Mouse (Mus musculus) CH12.LX (cell line): ENCODE results near the gene Tmem274. TPM values are rescaled to one million over a fixed set of nuclear protein-coding genes. Genes with fewer than 3 reads are reported as not detected.

Experiments
- DNase-seq: peaks from one replicate; pipeline ENCODE4 v3.0.0-alpha.2; 2013; ENCODE audit errors: extremely low read depth
- H3K27ac ChIP-seq: 2 replicates; pipeline ENCODE4 v1.5.1; 2012; ENCODE audit warnings: low read depth, mild to moderate bottlenecking, control low read depth, moderate library complexity; ENCODE audit not compliant: insufficient read depth
- H3K27me3 ChIP-seq: replicated peaks from 2 replicates; pipeline ENCODE3; 2012; ENCODE audit warnings: inconsistent platforms
- H3K36me3 ChIP-seq, 2 experiments: replicated peaks in 1 of 2; 2 replicates each; pipeline versions ENCODE3 to v1.6.1; 2012; ENCODE audit warnings: inconsistent platforms in 1 of 2, low read length in 1 of 2, mild to moderate bottlenecking in 1 of 2, mixed read lengths in 1 of 2, moderate library complexity in 1 of 2; ENCODE audit not compliant: control insufficient read depth in 1 of 2, insufficient read depth in 1 of 2
- H3K4me1 ChIP-seq, 2 experiments: 2 replicates each; pipeline ENCODE4 v1.6.1; 2012; ENCODE audit warnings: inconsistent platforms in 1 of 2, moderate library complexity in 1 of 2; ENCODE audit not compliant: insufficient read depth in 2 of 2, control insufficient read depth in 1 of 2
- H3K4me2 ChIP-seq: 2 replicates; pipeline ENCODE4 v1.6.1; 2012; ENCODE audit warnings: low read depth, mild to moderate bottlenecking, control low read depth; ENCODE audit not compliant: poor library complexity, insufficient read depth, severe bottlenecking
- H3K4me3 ChIP-seq, 3 experiments: fragments of 150-350 bp in 1 of 3; sonication (generic) in 1 of 3; replicated peaks in 1 of 3; 2 replicates each; pipeline versions ENCODE3 to v1.5.1; 2011 to 2012; ENCODE audit warnings: low read depth in 2 of 3, low read length in 2 of 3, mild to moderate bottlenecking in 2 of 3, moderate library complexity in 2 of 3, control low read depth in 1 of 3, improper control_type of control experiment in 1 of 3, inconsistent platforms in 1 of 3, mixed read lengths in 1 of 3; ENCODE audit not compliant: poor library complexity in 1 of 3
- H3K79me2 ChIP-seq: replicated peaks from 2 replicates; pipeline ENCODE4 v1.6.1; 2012; ENCODE audit warnings: mild to moderate bottlenecking, moderate library complexity; ENCODE audit not compliant: control insufficient read depth, poor library complexity, insufficient read depth, severe bottlenecking; ENCODE audit errors: extremely low read depth
- H3K9ac ChIP-seq: 2 replicates; pipeline ENCODE4 v1.6.1; 2012; ENCODE audit warnings: low read depth, mild to moderate bottlenecking, control low read depth, moderate library complexity; ENCODE audit not compliant: insufficient read depth
- H3K9me3 ChIP-seq: replicated peaks from 2 replicates; pipeline ENCODE3; 2012; ENCODE audit warnings: low read length, inconsistent platforms, mixed read lengths
- BHLHE40 ChIP-seq: IDR thresholded peaks from 2 replicates; pipeline ENCODE4 v1.6.1; 2011; ENCODE audit warnings: mild to moderate bottlenecking, low read depth, low read length, improper control_type of control experiment
- ELF1 ChIP-seq: IDR thresholded peaks from 2 replicates; pipeline ENCODE4 v1.6.1; 2014; ENCODE audit warnings: low read depth, mild to moderate bottlenecking, inconsistent platforms, low read length, improper control_type of control experiment
- ETS1 ChIP-seq: conservative IDR thresholded peaks from 2 replicates; pipeline ENCODE4 v1.6.1; 2012; ENCODE audit warnings: low read depth, mild to moderate bottlenecking, inconsistent platforms, low read length, improper control_type of control experiment, moderate library complexity
- GABPA ChIP-seq: IDR thresholded peaks from 2 replicates; pipeline ENCODE4 v1.6.1; 2012; ENCODE audit warnings: low read depth, low read length, improper control_type of control experiment, inconsistent platforms; ENCODE audit not compliant: insufficient replicate concordance
- JUN ChIP-seq: IDR thresholded peaks from 2 replicates; pipeline ENCODE4 v1.6.1; 2011; ENCODE audit warnings: low read depth, mild to moderate bottlenecking, low read length, improper control_type of control experiment, moderate library complexity; ENCODE audit not compliant: insufficient read depth
- JUND ChIP-seq: conservative IDR thresholded peaks from 2 replicates; pipeline ENCODE4 v1.6.1; 2011; ENCODE audit warnings: low read depth, low read length, improper control_type of control experiment
- KAT2A ChIP-seq: IDR thresholded peaks from 2 replicates; pipeline ENCODE4 v1.6.1; 2012; ENCODE audit warnings: low read length, improper control_type of control experiment, inconsistent platforms; ENCODE audit not compliant: insufficient replicate concordance
- MAFK ChIP-seq: IDR thresholded peaks from 2 replicates; pipeline ENCODE4 v1.6.1; 2011; ENCODE audit warnings: low read length, improper control_type of control experiment; ENCODE audit not compliant: insufficient replicate concordance
- MEF2A ChIP-seq: IDR thresholded peaks from 2 replicates; pipeline ENCODE4 v1.6.1; 2014; ENCODE audit warnings: low read depth, mild to moderate bottlenecking, inconsistent platforms, low read length, improper control_type of control experiment, borderline replicate concordance
- MXI1 ChIP-seq: IDR thresholded peaks from 2 replicates; pipeline ENCODE4 v1.6.1; 2011; ENCODE audit warnings: mild to moderate bottlenecking, low read depth, low read length, improper control_type of control experiment
- NELFE ChIP-seq: IDR thresholded peaks from 2 replicates; pipeline ENCODE4 v1.6.1; 2011; ENCODE audit warnings: low read depth, low read length, improper control_type of control experiment
- NRF1 ChIP-seq: IDR thresholded peaks from 2 replicates; pipeline ENCODE4 v1.6.1; 2014; ENCODE audit warnings: low read depth, mild to moderate bottlenecking, inconsistent platforms, low read length, improper control_type of control experiment, moderate library complexity
- PAX5 ChIP-seq: IDR thresholded peaks from 2 replicates; pipeline ENCODE4 v1.6.1; 2012; ENCODE audit warnings: low read length, inconsistent platforms, mixed read lengths
- POLR2AphosphoS2 ChIP-seq: IDR thresholded peaks from 2 replicates; pipeline ENCODE4 v1.6.1; 2011; ENCODE audit warnings: low read depth, low read length, improper control_type of control experiment
- SIN3A ChIP-seq: IDR thresholded peaks from 2 replicates; pipeline ENCODE4 v1.6.1; 2012; ENCODE audit warnings: low read length, improper control_type of control experiment, inconsistent platforms
- TBP ChIP-seq: conservative IDR thresholded peaks from 2 replicates; pipeline ENCODE4 v1.6.1; 2011; ENCODE audit warnings: low read depth, low read length, improper control_type of control experiment
- ZC3H11A ChIP-seq: IDR thresholded peaks from 2 replicates; pipeline ENCODE4 v1.6.1; 2012; ENCODE audit warnings: low read depth, mild to moderate bottlenecking, inconsistent platforms, low read length, improper control_type of control experiment
- ZNF384 ChIP-seq: IDR thresholded peaks from 2 replicates; pipeline ENCODE4 v1.6.1; 2012; ENCODE audit warnings: low read depth, low read length, improper control_type of control experiment, inconsistent platforms
- dilution Hi-C: fragments of 300-500 bp; cut with MboI; formaldehyde crosslinking; loops from 2 replicates; pipeline ENCODE4 v1.14.3; 2020; ENCODE audit warnings: low sequenced_read_pairs; ENCODE audit not compliant: extremely low pct_unique_long_range_greater_than_20kb, extremely low pct_ligation_motif_present
- in situ Hi-C: fragments of 300-500 bp; cut with MboI; formaldehyde crosslinking; loops from 3 replicates; pipeline ENCODE4 v1.14.3; 2019; ENCODE audit warnings: low sequenced_read_pairs, low pct_ligation_motif_present, low pct_unique_long_range_greater_than_20kb, mixed read lengths
- polyA plus RNA-seq: library from polyadenylated mRNA; unstranded; fragments of >175 nt; gene quantifications from 2 replicates; pipeline ENCODE4 v1.2.1, GENCODE M21; 2012; ENCODE audit warnings: low read depth; ENCODE audit not compliant: insufficient read length
- total RNA-seq, 2 experiments: library from RNA; depleted of rRNA; stranded (reverse); fragments of 300-350 nt in 1 of 2; fragments of >200 nt in 1 of 2; gene quantifications; 2 replicates each; pipeline ENCODE4 v1.2.3; 2012 to 2014

Tmem274 gene
- total and polyA plus RNA-seq, 3 experiments, result not detected

- TF ChIP-seq KAT2A (no peak), MEF2A (no peak; the same call in 1 of the 2 replicates), BHLHE40 (no peak), ELF1 (0 out of 2 replicates have a peak, but pooled peaks have one; percentile 31), ZNF384 (no peak), GABPA (no peak), ETS1 (no peak), TBP (no peak), PAX5 (no peak), NELFE (no peak)
These were observed 40.7 kb downstream of the Tmem274 start, which contains the start of gene Ctnnbip1 (continued) for GRCm38 (mm10) chr4:149517868-149518340.

- Histone ChIP-seq H3K9me3 (peaks cover 2% of the 10 kb centered on the region), H3K4me1 (peaks cover 9 to 12% of the 10 kb centered on the region in 2 experiments), H3K79me2 (no peaks in the 10 kb centered on the region), H3K27me3 (peaks cover 28% of the 10 kb centered on the region), H3K27ac (no peak overlapping the region), H3K4me2 (peak overlapping the region; percentile 96), H3K36me3 (no peaks in the 10 kb centered on the region), H3K9ac (peak overlapping the region; percentile 61), H3K4me3 (peak overlapping the region; percentile 49 to 66 (median 62))
- dilution Hi-C loops (no loop called here), in situ Hi-C loops (no loop called here)
- no peak for DNase-seq
- TF ChIP-seq MXI1 (no peak; the same call in 1 of the 2 replicates), JUN (no peak), ETS1 (no peak), BHLHE40 (no peak; the same call in 1 of the 2 replicates), POLR2AphosphoS2 (no peak), MAFK (no peak), ZC3H11A (no peak), GABPA (no peak), JUND (no peak), SIN3A (no peak), NRF1 (no peak)
These were observed 41.4 kb downstream of the Tmem274 start for GRCm38 (mm10) chr4:149518351-149519220.
